Mouse (Mus musculus) midbrain, embryonic 10.5 days (tissue): Measurements from ENCODE around the gene Tes. TPM values are rescaled to one million over a fixed set of nuclear protein-coding genes. Genes with fewer than 3 reads are reported as not detected.

Experiments
- DNase-seq: peaks from one replicate; pipeline ENCODE4 v3.0.0-alpha.2; 2017; ENCODE audit warnings: low spot score
- H3K27ac ChIP-seq: fragments of 300-500 bp; sonication (generic); replicated peaks from 2 replicates; pipeline ENCODE4 v1.5.1; 2016; ENCODE audit warnings: mild to moderate bottlenecking
- H3K27me3 ChIP-seq: fragments of 300-500 bp; sonication (generic); 2 replicates; pipeline ENCODE4 v1.6.1; 2016; ENCODE audit warnings: low read depth, mild to moderate bottlenecking; ENCODE audit not compliant: poor library complexity, severe bottlenecking
- H3K36me3 ChIP-seq: fragments of 300-500 bp; sonication (generic); 2 replicates; pipeline ENCODE4 v1.6.1; 2016; ENCODE audit warnings: mild to moderate bottlenecking, moderate library complexity
- H3K4me1 ChIP-seq: fragments of 300-500 bp; sonication (generic); 2 replicates; pipeline ENCODE4 v1.6.1; 2016
- H3K4me3 ChIP-seq: fragments of 300-500 bp; sonication (generic); 2 replicates; pipeline ENCODE4 v1.5.1; 2016; ENCODE audit warnings: mild to moderate bottlenecking, moderate library complexity
- H3K9me3 ChIP-seq: fragments of 300-500 bp; sonication (generic); replicated peaks from 2 replicates; pipeline ENCODE4 v1.6.1; 2016; ENCODE audit warnings: mild to moderate bottlenecking
- WGBS: fragments of 180-500 bp; shearing (Covaris S2); methylation state at CpG from one replicate; pipeline ENCODE4 v1.1.7; 2016; 5-methylcytosine and 5-hydroxymethylcytosine counted together
- polyA plus RNA-seq: library from polyadenylated mRNA; unstranded; fragments of >200 nt; fragmentation: Nextera tagmentation; extraction: Ambion mirVana; gene quantifications from 2 replicates; pipeline ENCODE4 v1.2.1, GENCODE M21; 2016

The Tes gene
- polyA plus RNA-seq, 1 experiment from 2014 or later = 30.7 TPM

DNA sequence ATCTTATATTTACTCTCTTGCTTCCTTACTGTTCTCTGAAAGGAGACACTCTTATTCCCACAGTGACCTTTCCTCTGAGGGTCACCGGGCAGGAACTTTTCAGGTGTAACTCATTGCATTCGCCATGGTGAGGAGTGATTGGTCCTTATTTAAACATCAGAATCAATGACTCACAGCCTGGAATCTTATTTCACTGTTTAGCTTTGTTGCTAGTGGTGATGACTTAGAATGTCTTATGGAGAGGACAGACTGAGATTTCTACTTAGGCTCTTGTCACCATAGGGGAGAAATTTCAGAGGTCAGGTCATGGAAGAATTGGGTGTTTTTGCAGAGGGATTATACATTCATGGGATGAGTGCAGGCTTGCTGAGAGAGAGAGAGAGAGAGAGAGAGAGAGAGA is 75.1 kb downstream of the Tes start:
- Histone ChIP-seq H3K9me3 (no peaks in the 10 kb centered on the region), H3K4me3 (no peak overlapping the region), H3K4me1 (peaks cover 31% of the 10 kb centered on the region), H3K27ac (no peak overlapping the region), H3K36me3 (no peaks in the 10 kb centered on the region), H3K27me3 (no peaks in the 10 kb centered on the region)
- DNase-seq = no peak
- 75% methylated on average over 2 of the region's 2 CpGs for WGBS

DNA sequence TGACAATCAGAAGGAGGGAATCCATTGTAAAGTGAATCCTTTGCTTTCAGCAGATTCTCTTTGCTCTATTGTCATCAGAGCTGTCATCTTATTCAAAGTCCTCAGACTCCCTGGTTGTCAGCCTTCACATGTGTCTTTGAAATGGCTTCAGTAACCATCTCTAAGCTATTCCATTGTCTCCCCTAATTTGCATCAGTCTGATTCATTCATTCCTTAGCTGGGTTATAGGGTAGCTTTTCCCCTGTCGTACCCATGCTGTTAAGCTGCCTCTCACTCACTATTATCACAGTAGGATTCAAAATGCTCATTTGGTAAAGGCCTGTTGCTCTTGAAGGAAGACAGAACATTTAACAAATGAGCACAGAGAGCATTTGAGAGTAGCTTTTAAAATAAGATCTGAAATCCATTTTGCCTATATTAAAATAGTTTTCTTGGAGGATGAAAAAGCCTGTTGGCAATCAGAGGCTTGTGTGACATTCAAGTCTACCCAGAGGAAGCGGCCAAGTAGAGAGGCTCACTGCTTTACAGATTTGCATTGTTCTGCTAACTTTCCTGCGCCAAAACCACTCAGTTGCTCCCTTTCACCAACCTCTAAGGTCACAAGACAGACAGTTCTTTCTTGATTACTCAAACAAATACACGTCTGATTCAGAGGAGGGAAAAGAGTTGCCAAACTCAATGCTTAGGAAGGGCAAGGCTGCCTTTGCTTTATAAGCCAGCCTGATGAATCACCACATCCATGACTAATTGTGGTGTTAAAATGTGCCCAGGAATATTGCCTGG is 77.8 kb downstream of the Tes start:
- peak; percentile 18 for DNase-seq

DNA sequence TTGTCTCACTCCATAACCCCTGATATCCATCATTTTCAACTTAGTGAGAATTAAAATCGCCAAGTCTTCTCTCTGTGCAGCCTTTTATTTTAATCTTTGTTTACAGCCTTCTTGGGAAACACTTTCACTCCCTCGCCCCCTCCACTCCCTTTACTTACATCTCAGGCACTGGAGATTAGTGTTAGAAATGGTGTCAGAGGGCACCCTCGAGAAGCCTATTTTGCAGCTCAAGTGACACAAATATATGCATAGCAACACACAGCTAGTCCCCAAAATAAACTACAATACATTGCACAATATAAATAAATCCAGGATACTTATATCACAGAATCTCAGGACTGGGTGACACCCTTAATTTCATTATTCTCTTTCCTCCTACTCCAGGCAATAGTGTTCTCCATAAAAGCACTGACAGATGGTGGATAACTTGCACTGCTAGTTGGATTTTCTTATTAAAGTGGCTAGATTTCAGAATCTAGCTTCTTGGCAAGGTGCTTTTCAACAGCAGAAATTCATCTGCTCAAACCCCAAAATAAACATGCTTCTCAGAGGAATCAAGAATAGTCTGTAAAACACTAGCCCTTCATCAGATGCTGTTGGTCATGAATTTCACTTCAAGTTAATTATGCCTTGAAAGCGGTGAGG is 86.2 kb downstream of the Tes start:
- Histone ChIP-seq H3K9me3 (no peaks in the 10 kb centered on the region), H3K36me3 (no peaks in the 10 kb centered on the region), H3K4me1 (no peaks in the 10 kb centered on the region), H3K4me3 (no peak overlapping the region), H3K27ac (no peak overlapping the region), H3K27me3 (no peaks in the 10 kb centered on the region)
- no peak for DNase-seq
- WGBS = 83% methylated on average over 4 of the region's 4 CpGs

More for the DNA sequence above, 77.8 kb downstream of the Tes start:
- H3K36me3 ChIP-seq = no peaks in the 10 kb centered on the region
- 13% methylated on average over 4 of the region's 4 CpGs for whole genome bisulfite sequencing
- peaks cover 31% of the 10 kb centered on the region for H3K4me1 ChIP-seq
- no peaks in the 10 kb centered on the region for H3K9me3 ChIP-seq
- peak overlapping the region; percentile 64 for H3K27ac ChIP-seq
- H3K27me3 ChIP-seq = no peaks in the 10 kb centered on the region
- no peak overlapping the region for H3K4me3 ChIP-seq

DNA sequence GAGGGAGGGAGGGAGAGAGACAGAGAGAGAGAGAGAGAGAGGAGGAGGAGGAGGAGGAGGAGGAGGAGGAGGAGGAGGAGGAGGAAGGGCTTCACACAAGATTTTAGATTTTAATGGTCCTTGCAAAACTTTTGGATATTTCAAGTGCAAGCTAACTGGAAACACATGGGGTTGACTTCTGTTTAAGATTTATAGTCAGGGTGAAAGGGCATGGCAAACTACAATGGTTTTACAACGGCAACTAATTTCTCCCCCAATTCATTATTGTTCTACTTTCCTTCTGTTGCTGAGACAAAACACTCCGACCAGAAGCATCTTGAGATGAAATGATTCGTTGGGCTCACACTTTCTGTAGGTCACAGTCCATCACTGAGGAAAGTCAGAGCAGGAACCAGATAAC is 87.6 kb downstream of the Tes start:
- 75% methylated on average over 3 of the region's 3 CpGs for WGBS

More for the DNA sequence above, 87.6 kb downstream of the Tes start:
- H3K9me3 ChIP-seq = no peaks in the 10 kb centered on the region
- H3K4me3 ChIP-seq = no peak overlapping the region
- no peaks in the 10 kb centered on the region for H3K36me3 ChIP-seq
- H3K4me1 ChIP-seq = no peaks in the 10 kb centered on the region
- no peaks in the 10 kb centered on the region for H3K27me3 ChIP-seq
- DNase-seq = no peak
- no peak overlapping the region for H3K27ac ChIP-seq

Other genes starting within 250 kb of the Tes start
- gene Tfec, start 166.7 kb upstream of the Tes start, polyA plus RNA-seq = 1.9 and 2.1 TPM in 2 replicates
- 5.0 and 5.4 TPM in 2 replicates for gene Cav2, start 216.0 kb downstream of the Tes start, polyA plus RNA-seq
- gene Cav1, start 241.2 kb downstream of the Tes start, polyA plus RNA-seq = 6.4 and 8.6 TPM in 2 replicates